Mouse (Mus musculus): ENCODE measurements at regions not wholly inside any gene's neighbourhood (a gene's known extent, or its start where the extent isn't known, plus 50 kb on each side); places are given as distances from the start of the nearest gene placed in this dataset.
A peak's percentile ranks its signal among the peaks of the same experiment; 100 is the strongest.

DNA sequence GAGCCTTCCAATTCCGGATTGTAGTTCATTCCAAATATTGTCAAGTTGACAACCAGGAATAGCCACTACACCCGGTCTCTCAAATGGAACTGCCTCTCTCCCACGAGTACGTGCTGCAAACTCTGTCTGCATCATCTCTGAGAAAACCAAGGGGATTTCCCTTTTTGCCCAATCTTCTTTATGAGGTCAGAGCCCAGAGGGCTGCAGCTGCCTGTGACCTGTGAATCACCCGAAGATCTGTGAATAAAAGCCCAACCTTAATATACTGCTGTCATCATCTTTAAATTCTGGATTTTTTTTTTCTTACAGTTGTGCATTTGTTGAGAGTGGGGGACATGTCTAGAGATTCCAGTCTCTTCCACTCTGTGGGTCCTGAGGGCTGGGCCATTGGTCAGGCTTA lies 165.6 kb upstream of the Egln3 start:
- Histone ChIP-seq H3K4me3 (no peak overlapping the region), H3K4me2 (replicated peaks) (no peak overlapping the region), H3K36me3 (no peaks in the 10 kb centered on the region), H3K9me3 (replicated peaks) (no peaks in the 10 kb centered on the region), H3K4me1 (peaks cover 5% of the 10 kb centered on the region), H3K27ac (no peak overlapping the region), H3K9ac (no peak overlapping the region), H3K27me3 (no peaks in the 10 kb centered on the region)
- WGBS, result 86% methylated on average over 5 of the region's 5 CpGs
- no peak for ATAC-seq (ENCODE audit: low FRiP score)

DNA sequence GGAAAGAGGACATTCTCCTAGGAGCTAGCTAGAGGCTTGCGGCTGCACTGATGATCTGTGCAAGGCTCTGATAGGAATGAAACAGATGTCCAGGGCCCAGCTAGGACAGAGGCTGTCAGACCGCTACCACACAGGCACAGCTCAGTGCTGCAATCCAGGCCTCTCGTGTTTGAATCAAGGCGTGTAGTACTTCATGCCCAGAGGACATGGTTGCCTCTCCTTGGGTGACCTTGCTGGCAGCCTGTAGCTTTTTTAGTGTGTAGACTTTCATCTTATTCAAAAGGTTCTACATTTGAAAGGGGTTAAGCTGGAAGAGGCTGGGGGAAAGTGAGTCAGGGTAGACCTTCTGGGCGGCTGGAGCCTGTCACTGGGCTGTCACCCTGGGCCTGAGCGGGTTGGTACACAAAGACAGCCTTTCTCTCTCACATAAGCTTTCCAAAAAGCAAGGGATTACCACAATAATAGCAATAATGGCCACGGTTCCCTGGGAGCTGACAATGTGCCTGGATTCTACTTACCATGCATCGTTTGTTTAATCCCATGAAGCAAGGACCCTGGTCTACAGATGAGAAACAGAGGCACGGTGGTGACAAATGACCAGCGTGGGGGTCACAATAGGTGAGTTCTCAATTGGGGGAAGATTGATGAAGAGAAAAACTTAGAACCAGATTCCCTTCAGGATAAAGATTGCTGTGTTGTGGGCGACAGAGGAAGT lies 160.9 kb upstream of the Egln3 start:
- no peak overlapping the region for H3K4me3 ChIP-seq
- no peaks in the 10 kb centered on the region for H3K36me3 ChIP-seq
- H3K27me3 ChIP-seq, result no peaks in the 10 kb centered on the region
- no peak overlapping the region for H3K9ac ChIP-seq
- H3K27ac ChIP-seq, result peak overlapping the region; percentile 23
- H3K4me2 ChIP-seq (replicated peaks), result no peak overlapping the region
- H3K4me1 ChIP-seq, result peaks cover 5% of the 10 kb centered on the region
- ATAC-seq (ENCODE audit: low FRiP score), result no peak; the same call in 1 of the 2 replicates
- 42% methylated on average over 11 of the region's 11 CpGs for WGBS
- no peaks in the 10 kb centered on the region for H3K9me3 ChIP-seq (replicated peaks)

- H3K27ac ChIP-seq, result no peak overlapping the region
- H3K4me3 ChIP-seq, result no peak overlapping the region
- WGBS, result 97% methylated on average over 4 of the region's 4 CpGs
- peaks cover 5% of the 10 kb centered on the region for H3K4me1 ChIP-seq
- H3K27me3 ChIP-seq, result no peaks in the 10 kb centered on the region
- no peak for ATAC-seq (ENCODE audit: low FRiP score)
- no peaks in the 10 kb centered on the region for H3K9me3 ChIP-seq (replicated peaks)
- H3K4me2 ChIP-seq (replicated peaks), result no peak overlapping the region
- no peaks in the 10 kb centered on the region for H3K36me3 ChIP-seq
- H3K9ac ChIP-seq, result no peak overlapping the region
Measured at GRCm38 (mm10) chr12:54361762-54362161, 158.1 kb upstream of the Egln3 start.

DNA sequence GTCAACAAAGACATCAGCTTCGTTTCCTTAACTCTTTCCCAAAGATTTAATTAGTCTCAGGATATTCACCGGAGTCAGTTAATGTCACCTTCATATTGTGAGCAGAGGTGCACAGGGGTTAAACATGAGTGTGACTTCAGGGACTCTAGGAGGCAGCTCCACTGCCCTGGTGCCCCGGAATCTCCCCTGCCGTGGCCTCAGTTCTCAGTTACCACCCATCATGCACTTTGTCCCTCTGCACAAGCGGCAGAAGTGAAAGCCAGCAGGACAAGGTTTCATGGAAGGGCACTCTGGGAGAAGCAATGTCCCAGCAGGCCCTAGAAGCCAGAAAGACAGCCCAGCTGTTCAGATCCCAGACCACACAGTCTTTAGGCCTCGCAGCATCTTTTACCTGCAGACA lies 150.5 kb upstream of the Egln3 start:
- Histone ChIP-seq H3K36me3 (no peaks in the 10 kb centered on the region), H3K9me3 (replicated peaks) (no peaks in the 10 kb centered on the region), H3K9ac (no peak overlapping the region), H3K27me3 (no peaks in the 10 kb centered on the region), H3K4me3 (no peak overlapping the region), H3K27ac (peak overlapping the region; percentile 40; the same call in 1 of the 2 replicates), H3K4me1 (peaks cover 19% of the 10 kb centered on the region), H3K4me2 (replicated peaks) (no peak overlapping the region)
- ATAC-seq (ENCODE audit: low FRiP score), result no peak; the same call in 1 of the 2 replicates
- WGBS, result 21% methylated on average over 6 of the region's 6 CpGs

DNA sequence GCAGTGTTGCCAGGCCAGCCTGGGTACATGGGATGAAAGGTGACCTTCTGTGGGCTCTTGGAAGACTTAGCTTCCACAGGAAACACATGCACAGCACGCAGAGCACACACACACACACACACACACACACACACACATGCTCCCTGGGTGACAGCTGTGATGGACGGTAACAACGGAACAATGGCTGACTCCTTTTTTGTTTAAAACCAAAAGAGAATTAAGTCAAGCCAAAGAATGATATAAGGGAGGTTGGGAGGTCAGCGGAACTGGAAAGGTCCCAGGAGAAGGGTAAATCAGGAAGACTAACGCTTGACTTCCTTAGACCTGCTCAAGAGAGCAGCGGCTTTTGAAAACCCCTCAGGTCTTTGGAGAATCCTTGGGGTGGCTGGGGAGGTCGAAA lies 150.0 kb upstream of the Egln3 start:
- Histone ChIP-seq H3K9me3 (replicated peaks) (no peaks in the 10 kb centered on the region), H3K4me2 (replicated peaks) (no peak overlapping the region), H3K27me3 (no peaks in the 10 kb centered on the region), H3K4me3 (no peak overlapping the region), H3K9ac (no peak overlapping the region), H3K27ac (0 out of 2 replicates have a peak overlapping the region, but pooled peaks have one; percentile 40), H3K36me3 (no peaks in the 10 kb centered on the region), H3K4me1 (peaks cover 19% of the 10 kb centered on the region)
- WGBS, result 29% methylated on average over 7 of the region's 7 CpGs
- ATAC-seq (ENCODE audit: low FRiP score), result peak; percentile 60; the same call in 1 of the 2 replicates

- no peak overlapping the region for H3K4me3 ChIP-seq
- ATAC-seq (ENCODE audit: low FRiP score), result no peak
- 55% methylated on average over 10 of the region's 10 CpGs for WGBS
- H3K27ac ChIP-seq, result 0 out of 2 replicates have a peak overlapping the region, but pooled peaks have one; percentile 18
- no peak overlapping the region for H3K9ac ChIP-seq
- H3K36me3 ChIP-seq, result no peaks in the 10 kb centered on the region
- H3K9me3 ChIP-seq (replicated peaks), result no peaks in the 10 kb centered on the region
- peaks cover 19% of the 10 kb centered on the region for H3K4me1 ChIP-seq
- no peaks in the 10 kb centered on the region for H3K27me3 ChIP-seq
- H3K4me2 ChIP-seq (replicated peaks), result no peak overlapping the region
Measured at GRCm38 (mm10) chr12:54352963-54353606, 149.4 kb upstream of the Egln3 start.

GRCm38 (mm10) chr12:54350293-54350692 lies 146.6 kb upstream of the Egln3 start:
- Histone ChIP-seq H3K9ac (no peak overlapping the region), H3K27me3 (no peaks in the 10 kb centered on the region), H3K9me3 (replicated peaks) (no peaks in the 10 kb centered on the region), H3K27ac (no peak overlapping the region), H3K4me3 (no peak overlapping the region), H3K4me2 (replicated peaks) (no peak overlapping the region), H3K4me1 (peaks cover 19% of the 10 kb centered on the region), H3K36me3 (no peaks in the 10 kb centered on the region)
- no peak for ATAC-seq (ENCODE audit: low FRiP score)
- WGBS, result 42% methylated on average over 1 of the region's 1 CpGs

GRCm38 (mm10) chr12:54349403-54349802 lies 145.7 kb upstream of the Egln3 start:
- H3K4me2 ChIP-seq (replicated peaks), result no peak overlapping the region
- H3K4me3 ChIP-seq, result no peak overlapping the region
- H3K36me3 ChIP-seq, result no peaks in the 10 kb centered on the region
- no peaks in the 10 kb centered on the region for H3K27me3 ChIP-seq
- H3K9ac ChIP-seq, result no peak overlapping the region
- H3K4me1 ChIP-seq, result peaks cover 18% of the 10 kb centered on the region
- H3K9me3 ChIP-seq (replicated peaks), result no peaks in the 10 kb centered on the region
- H3K27ac ChIP-seq, result no peak overlapping the region
- 63% methylated on average over 2 of the region's 2 CpGs for WGBS
- ATAC-seq (ENCODE audit: low FRiP score), result no peak

DNA sequence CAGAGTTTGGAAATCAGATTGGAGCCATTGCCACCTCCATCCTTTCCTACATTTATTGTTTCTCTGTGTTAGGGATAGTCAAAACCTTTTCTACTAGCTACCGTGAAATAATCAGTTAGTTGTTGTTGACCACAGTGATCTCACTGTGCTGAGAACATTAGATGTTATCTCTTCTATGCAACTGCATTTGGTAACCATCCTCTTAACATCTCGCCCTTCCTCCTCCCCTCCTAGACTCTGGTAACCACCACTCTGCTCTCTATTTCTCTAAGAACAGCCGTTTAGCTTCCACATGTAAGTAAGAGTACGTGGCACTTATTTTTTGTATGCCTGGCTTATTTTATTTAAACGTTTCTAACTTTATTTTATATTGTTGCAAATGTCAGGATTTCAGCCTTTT lies 139.8 kb upstream of the Egln3 start:
- H3K27me3 ChIP-seq, result no peaks in the 10 kb centered on the region
- no peaks in the 10 kb centered on the region for H3K9me3 ChIP-seq (replicated peaks)
- no peaks in the 10 kb centered on the region for H3K36me3 ChIP-seq
- WGBS, result 83% methylated on average over 5 of the region's 5 CpGs
- no peak overlapping the region for H3K27ac ChIP-seq
- no peak for ATAC-seq (ENCODE audit: low FRiP score)
- H3K4me3 ChIP-seq, result no peak overlapping the region
- no peak overlapping the region for H3K4me2 ChIP-seq (replicated peaks)
- no peak overlapping the region for H3K9ac ChIP-seq
- H3K4me1 ChIP-seq, result no peaks in the 10 kb centered on the region

GRCm38 (mm10) chr12:54335509-54335908 lies 131.8 kb upstream of the Egln3 start:
- no peaks in the 10 kb centered on the region for H3K27me3 ChIP-seq
- no peak for ATAC-seq (ENCODE audit: low FRiP score)
- 12% methylated on average over 2 of the region's 2 CpGs for WGBS
- H3K9me3 ChIP-seq (replicated peaks), result no peaks in the 10 kb centered on the region
- peaks cover 7% of the 10 kb centered on the region for H3K4me1 ChIP-seq
- H3K9ac ChIP-seq, result no peak overlapping the region
- H3K27ac ChIP-seq, result peak overlapping the region; percentile 62
- H3K4me2 ChIP-seq (replicated peaks), result no peak overlapping the region
- H3K4me3 ChIP-seq, result no peak overlapping the region
- no peaks in the 10 kb centered on the region for H3K36me3 ChIP-seq

DNA sequence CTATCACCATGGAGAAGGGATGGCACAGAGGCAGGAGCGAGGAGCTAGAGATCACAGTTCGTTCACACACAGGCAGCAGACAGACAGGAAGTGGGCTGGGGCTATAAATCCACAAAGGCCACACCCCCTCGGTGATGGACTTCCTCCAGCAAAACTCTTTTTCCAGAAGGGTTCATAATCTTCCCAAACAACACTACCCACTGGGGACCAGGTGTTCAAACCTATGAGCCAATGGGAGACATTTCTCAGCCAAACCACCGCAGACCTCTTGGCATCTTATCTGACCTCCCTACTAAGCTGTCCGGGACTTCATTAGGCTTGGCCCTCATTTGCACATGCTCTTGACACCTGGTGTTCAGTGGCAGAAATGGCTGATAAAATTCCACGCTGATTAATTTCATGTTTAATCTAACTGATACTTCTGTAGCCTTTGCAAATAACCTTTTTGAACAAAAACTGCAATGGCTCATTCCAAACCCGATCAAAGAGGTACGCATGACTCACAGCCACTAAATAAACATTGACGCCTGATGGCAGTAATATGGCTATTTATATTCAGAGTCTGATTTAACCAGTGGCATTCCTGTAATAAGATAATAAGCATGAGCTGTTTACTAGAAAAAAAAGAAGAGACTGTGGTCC lies 131.0 kb upstream of the Egln3 start:
- 61% methylated on average over 9 of the region's 9 CpGs for WGBS
- Histone ChIP-seq H3K4me2 (replicated peaks) (no peak overlapping the region), H3K36me3 (no peaks in the 10 kb centered on the region), H3K27me3 (no peaks in the 10 kb centered on the region), H3K4me1 (peaks cover 7% of the 10 kb centered on the region), H3K9ac (no peak overlapping the region), H3K9me3 (replicated peaks) (no peaks in the 10 kb centered on the region), H3K27ac (peak overlapping the region; percentile 62), H3K4me3 (no peak overlapping the region)
- ATAC-seq (ENCODE audit: low FRiP score), result 0 out of 2 replicates have a peak, but pooled peaks have one; percentile 46

GRCm38 (mm10) chr12:54333632-54334321 lies 130.1 kb upstream of the Egln3 start:
- Histone ChIP-seq H3K36me3 (no peaks in the 10 kb centered on the region), H3K9me3 (replicated peaks) (no peaks in the 10 kb centered on the region), H3K27ac (0 out of 2 replicates have a peak overlapping the region, but pooled peaks have one; percentile 13), H3K9ac (no peak overlapping the region), H3K27me3 (no peaks in the 10 kb centered on the region), H3K4me1 (peaks cover 7% of the 10 kb centered on the region), H3K4me2 (replicated peaks) (no peak overlapping the region), H3K4me3 (no peak overlapping the region)
- no peak for ATAC-seq (ENCODE audit: low FRiP score)
- WGBS, result 85% methylated on average over 14 of the region's 14 CpGs
